Mouse (Mus musculus): ENCODE data around the gene Ccdc85b.

Ccdc85b gene

GRCm38 (mm10) chr19:5480016-5480415 lies 22.3 kb upstream of the Ccdc85b start:
- DNase-seq = no peak

DNA sequence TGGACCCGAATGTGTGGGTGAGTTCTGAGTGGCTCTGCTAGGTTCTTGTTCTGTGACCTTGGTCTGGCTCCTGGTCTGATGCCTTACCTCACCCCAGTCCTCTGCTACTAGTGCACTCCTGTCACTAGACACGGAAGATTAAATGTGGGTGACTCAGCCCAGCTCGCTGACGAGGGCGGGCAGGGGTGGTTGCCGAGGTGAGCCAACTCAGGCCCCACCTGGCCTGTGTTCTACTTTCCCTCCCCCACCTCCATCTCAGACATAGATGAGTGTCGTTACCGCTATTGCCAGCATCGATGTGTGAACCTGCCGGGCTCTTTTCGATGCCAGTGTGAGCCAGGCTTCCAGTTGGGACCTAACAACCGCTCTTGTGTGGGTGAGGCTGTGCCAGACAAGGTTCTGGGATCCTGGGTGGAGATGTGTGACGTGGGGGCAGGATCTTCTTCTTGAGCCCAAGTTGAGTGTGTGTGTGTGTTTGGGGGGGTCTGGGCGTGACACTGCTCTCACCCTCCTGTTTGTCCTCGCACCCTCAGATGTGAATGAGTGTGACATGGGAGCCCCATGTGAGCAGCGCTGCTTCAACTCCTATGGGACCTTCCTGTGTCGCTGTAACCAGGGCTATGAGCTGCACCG lies 20.1 kb upstream of the Ccdc85b start:
- DNase-seq = no peak

- no peak for DNase-seq
Measured at GRCm38 (mm10) chr19:5477004-5477667, 19.4 kb upstream of the Ccdc85b start.

- no peak for DNase-seq
Measured at GRCm38 (mm10) chr19:5475069-5475714, 17.5 kb upstream of the Ccdc85b start.

DNA sequence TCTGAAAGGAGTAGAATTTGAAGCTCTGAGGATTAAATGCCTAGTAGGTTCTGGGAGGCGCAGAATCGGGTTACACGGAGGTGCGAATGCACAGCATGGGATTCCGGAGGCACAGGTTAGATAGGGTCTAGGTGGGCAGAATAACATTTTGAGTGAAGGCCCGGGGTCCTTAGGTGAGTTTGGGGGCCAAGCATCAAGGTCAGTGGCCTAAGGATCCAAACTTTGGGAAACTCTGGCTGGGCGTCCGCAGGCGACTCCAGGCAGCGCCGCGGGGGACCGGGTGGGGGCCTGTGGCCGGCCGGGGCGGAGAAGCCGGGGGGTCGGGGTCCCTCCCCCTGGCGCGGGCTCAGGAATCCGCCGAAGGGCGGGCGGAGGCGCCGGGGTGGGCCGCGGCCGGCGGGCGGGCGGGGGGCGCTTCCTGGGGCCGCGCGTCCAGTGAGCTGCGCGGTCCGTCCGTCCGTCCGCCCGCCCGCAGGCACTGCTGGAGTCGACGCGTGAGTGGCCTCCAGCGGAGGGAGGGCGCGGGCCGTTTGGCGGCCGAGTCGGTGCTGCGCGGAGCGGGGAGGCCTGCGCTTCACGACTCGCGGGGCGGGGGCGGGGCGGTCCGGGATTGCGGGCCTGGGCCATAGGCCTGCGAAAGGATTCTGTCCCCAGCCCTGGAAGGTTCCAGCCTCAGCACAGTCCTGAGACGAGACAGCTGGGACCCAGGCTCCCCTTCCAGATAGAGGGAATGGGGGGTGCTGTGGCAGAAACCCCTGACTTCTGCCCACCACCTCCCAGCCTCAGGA lies 16.8 kb upstream of the Ccdc85b start:
- no peak for DNase-seq

DNA sequence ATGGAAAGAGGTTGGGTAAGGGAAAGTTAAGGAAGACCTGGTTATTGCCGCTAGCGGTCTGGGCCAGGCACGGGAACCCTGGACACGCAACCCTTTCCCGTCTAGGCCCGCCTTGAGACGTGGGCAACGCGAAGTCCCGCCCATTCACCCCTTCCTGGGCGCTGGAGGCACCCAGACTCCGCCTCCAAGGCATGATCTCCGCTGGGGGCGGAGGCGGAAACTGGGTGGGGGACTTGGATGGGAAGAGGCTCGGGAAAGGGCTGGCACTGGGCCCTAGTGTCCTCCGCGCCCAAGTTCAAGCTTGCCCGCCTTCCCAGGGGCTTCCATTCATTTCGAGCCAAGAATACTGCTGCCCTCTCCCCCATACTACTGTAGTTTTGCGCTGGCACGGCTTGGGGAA lies 16.0 kb upstream of the Ccdc85b start, which contains the start of gene Efemp2:
Efemp2 (plus strand) TSS at position 235 of the 400 bp plus-strand sequence.
- no peak for DNase-seq

DNA sequence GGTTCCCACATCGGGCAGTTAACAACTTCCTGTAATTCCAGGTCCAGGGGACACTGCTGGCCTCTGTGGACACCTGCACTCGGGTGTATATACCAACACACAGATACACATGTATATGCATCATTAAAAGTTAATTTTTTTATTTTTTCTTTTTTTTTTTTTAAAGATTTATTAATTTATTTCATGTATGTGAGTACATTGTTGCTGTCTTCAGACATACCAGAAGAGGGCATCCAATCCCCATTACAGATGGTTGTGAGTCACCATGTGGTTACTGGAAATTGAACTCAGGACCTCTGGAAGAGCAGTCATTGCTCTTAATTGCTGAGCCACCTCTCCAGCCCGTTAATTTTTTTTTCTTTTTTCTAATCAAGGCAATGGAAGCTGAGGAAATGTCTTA lies 15.2 kb upstream of the Ccdc85b start:
- no peak for DNase-seq

GRCm38 (mm10) chr19:5471846-5472245 lies 14.2 kb upstream of the Ccdc85b start:
- no peak for DNase-seq

GRCm38 (mm10) chr19:5468374-5468773 lies 10.7 kb upstream of the Ccdc85b start, which contains the start of gene Ctsw:
Ctsw (minus strand) TSS chr19:5468507.
- DNase-seq = no peak

DNA sequence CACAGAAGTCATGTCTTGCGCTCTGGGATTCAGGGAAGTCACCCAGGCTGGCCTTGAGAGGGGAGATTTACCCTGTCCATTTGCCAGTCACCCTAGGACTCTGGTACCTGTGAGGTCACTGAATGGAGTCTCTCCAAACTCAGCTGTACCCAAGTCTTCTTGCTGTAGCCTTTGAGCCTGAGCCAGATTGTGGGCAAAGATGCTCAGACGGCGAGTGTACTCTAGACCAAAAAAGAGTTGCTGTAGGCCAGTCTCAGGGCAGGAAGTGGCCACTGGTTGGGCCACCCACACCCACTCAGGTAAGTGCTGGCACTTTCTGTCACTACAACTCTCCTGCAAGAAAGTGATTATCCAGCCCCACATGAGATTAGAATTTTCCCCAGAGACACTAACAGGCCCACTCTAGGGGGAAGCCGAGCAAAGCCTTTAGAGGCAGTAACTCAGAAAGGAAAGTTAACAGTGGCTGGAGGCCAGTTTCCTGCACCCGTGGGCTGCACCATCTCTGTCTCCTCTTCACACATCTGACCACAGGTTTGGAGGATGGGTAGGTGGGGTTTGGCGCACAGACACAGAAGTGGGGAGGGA lies 9.3 kb upstream of the Ccdc85b start:
- no peak for DNase-seq

DNA sequence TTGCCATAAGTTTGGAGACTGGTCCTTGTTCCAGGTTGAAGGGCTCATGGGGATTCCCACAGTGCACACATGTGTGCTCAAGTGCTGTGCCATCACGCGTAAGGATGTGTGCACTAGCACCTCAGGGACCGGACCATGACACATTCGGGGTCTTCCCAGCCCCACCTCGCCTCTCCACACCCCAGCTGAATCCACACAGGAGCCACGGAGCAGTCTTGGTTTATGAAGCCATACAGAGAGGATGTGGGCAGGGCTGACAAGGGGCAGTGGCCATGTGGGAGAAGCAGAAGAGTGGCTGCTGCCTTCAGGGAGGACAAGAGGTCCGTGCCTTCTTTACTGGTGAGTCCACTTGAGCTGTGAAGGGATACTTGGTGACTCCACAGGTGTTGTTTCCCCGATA lies 7.3 kb upstream of the Ccdc85b start:
- DNase-seq = no peak

DNA sequence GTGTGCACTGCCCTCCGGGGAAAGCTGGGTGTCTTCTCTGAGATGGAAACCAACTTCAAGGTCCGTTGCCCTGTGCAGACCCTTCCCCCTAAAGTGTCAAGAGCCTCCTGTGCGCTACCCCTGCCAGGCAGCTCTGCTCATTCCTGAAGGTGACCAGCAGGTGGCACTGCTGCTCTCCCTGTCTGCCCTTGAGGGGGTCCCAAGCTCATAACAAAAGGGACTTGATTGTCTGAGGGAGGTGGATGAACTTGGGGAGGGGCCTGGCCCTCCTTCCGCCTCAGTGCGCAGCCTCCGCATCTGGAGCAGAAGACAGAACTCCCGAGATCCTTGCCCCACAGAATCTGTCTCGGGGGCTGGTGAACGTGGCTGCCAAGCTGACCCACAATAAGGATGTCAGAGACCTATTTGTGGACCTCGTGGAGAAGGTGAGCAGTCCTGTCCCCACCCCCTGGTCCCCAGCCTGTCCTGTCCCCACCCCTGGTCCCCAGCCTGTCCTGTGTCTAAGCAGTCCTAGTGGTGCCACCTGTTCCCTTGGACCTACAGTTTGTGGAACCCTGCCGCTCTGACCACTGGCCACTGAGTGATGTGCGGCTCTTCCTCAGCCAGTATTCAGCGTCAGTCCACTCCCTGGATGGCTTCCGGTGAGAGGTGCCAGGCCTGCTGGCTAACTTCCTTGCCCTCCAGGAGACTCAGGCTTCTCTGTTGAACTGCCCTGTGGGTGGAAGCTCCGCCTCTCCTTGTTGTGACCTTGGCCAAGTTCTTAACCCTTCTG lies 6.3 kb upstream of the Ccdc85b start:
- peak; percentile 68 to 71 for DNase-seq

DNA sequence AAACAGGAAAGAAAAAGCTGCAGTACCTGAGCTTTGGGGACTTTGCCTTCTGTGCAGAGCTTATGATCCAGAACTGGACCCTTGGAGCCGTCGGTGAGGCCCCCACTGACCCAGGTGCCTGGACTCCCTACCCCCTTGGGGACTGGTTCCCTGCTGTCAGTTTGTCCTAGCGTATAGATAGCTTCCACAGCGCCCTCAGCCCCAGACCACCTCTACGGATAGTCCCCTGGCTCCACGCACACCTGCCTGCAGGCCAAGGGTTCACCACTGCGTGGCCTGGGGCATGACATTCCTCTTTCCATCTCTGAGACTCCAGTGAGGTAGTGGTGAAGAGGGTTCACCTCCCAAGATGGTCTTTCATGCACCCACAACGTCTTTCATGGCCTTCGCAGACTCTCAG lies 5.5 kb upstream of the Ccdc85b start:
- DNase-seq = no peak

DNA sequence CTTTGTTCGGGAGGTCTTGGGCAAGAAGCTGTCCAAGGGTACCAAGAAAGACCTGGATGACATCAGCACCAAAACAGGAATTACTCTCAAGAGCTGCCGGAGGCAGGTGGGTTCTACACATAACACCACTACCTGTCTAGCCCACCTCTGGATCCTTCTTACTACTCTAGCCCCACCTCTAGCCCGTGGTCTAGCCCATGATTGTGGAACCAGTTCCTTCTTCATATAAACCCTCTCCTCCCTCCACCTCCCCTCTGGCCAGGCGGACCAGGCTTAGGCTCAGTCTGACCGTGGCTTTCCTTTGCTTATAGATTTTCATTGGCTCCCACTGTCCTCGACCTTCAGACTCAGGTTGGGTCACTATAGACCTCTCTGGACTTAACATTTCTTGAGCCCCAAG lies 3.7 kb upstream of the Ccdc85b start:
- no peak for DNase-seq

GRCm38 (mm10) chr19:5460465-5460911 lies 2.8 kb upstream of the Ccdc85b start, which contains the start of gene Fibp:
Fibp (plus strand) TSS chr19:5460615.
- DNase-seq = peak; percentile 92 to 93

DNA sequence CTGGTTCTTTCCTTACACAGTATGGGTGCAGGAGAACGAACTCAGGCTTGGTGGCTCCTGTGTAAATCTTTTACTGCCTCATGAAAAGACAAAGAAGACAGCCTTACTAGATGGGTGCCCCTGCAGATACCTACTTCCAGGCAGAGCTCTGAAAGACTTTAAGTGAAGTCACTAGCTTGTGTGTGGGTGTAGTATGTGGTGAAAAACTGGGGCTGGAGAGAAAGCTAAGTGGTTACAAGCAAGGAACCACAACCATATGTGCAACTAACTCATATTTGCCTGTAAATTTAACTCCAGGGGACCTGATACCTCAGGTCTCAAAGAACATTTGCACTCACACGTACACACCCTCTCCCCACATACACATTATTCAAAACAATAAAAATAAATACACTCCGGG lies 2.2 kb upstream of the Ccdc85b start:
- no peak for DNase-seq

GRCm38 (mm10) chr19:5459019-5459418 lies 1.3 kb upstream of the Ccdc85b start:
- DNase-seq = no peak

DNA sequence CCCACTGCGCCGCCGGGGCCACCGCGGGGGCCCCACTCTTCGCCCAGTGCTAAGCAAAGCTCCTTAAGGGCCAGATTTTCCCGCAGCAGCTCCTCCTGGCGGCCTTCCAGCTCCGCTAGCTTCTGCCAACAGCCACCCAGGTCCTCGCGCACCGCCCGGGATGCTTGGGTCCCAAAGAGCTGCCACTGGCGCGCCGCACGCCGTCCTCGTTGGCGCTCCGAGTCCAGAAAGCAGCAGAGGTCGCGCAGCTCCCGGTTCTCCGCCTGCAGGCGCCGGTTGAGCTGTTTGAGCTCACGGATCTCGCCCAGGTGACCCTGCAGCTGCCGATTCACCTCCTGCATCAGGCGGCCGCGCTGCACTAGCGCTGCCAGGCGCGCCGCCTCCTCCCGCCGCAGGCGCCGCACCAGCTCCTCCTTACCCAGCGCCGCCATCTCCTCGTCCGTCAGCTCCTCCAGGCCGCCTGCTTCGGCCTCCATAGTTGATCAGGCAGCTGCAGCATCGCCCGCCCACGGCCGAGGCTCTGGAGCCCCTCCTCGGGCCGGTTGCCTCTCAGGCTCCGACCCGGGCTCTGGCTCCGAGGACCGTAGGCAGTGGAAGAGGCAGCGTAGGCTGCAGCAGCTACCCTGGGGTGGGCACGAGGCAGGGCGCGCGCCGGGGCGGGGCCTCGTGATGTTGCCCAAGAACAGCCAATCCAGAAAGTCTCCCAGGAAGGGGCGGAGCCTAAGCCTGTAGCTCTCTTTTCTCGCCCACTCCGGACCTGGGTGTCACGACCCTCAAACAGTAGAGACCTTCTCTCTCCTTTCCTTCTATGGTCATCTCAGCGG lies 560 bp downstream of the Ccdc85b start:
- peak; percentile 93 for DNase-seq

- DNase-seq = no peak
Measured at GRCm38 (mm10) chr19:5456241-5456921, 1.3 kb downstream of the Ccdc85b start.

DNA sequence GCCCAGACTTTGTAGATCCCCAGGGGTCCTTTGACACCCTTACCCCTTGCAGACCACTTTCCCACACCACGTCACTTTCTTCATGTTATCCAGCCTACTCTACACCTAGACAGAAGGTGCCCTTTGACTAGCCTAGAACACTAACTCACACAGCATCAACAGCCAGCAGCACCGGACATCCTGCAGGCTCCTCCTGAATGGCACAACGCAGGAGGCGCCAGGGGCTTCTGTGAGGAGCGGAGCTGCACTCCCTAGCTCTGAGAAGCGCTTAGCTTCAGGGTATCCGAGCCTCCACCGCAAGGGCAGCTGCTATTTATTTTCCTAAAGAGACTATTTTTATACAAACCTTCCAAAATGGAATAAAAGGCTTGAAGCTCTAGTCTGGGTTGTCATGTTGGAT lies 2.1 kb downstream of the Ccdc85b start:
- DNase-seq = no peak
